Mouse (Mus musculus): ENCODE results near the gene Drc7. TPM values are rescaled to one million over a fixed set of nuclear protein-coding genes. Genes with fewer than 3 reads are reported as not detected.
A peak's percentile ranks its signal among the peaks of the same experiment; 100 is the strongest.

Gene Drc7
- polyA plus RNA-seq, 1 experiment from 2014 or later = not detected

GRCm38 (mm10) chr8:95047884-95048680, 6.8 kb upstream of the Drc7 start:
- Histone ChIP-seq H3K4me3 (ENCODE audit: low read depth, low read length) (no peak overlapping the region), H3K36me3 (replicated peaks; ENCODE audit: control insufficient read depth, insufficient read depth, low read depth, low read length) (no peaks in the 10 kb centered on the region), H3K9me3 (replicated peaks; ENCODE audit: control insufficient read depth, low read length) (no peaks in the 10 kb centered on the region), H3K27ac (replicated peaks; ENCODE audit: low read depth, low read length) (no peak overlapping the region), H3K27me3 (ENCODE audit: control insufficient read depth, insufficient read depth, low read length) (no peaks in the 10 kb centered on the region), H3K9ac (replicated peaks; ENCODE audit: low read length) (no peak overlapping the region), H3K4me2 (ENCODE audit: low read depth, low read length) (no peak overlapping the region), H3K4me1 (ENCODE audit: control insufficient read depth, insufficient read depth, low read length) (no peaks in the 10 kb centered on the region; the same call in 1 of the 2 replicates)
- 68% methylated on average over 6 of the region's 6 CpGs for WGBS
- ATAC-seq (replicated peaks; ENCODE audit: insufficient number of reproducible peaks, low FRiP score, low TSS enrichment, low read depth) (no peak), DNase-seq (ENCODE audit: low spot score) (peak; percentile 2)

GRCm38 (mm10) chr8:95049636-95050035, 5.3 kb upstream of the Drc7 start:
- ATAC-seq (replicated peaks; ENCODE audit: insufficient number of reproducible peaks, low FRiP score, low TSS enrichment, low read depth) = no peak
- 83% methylated on average over 2 of the region's 2 CpGs for WGBS

GRCm38 (mm10) chr8:95054438-95054837, 465 bp upstream of the Drc7 start:
- Histone ChIP-seq H3K4me2 (ENCODE audit: low read depth, low read length) (no peak overlapping the region), H3K9me3 (replicated peaks; ENCODE audit: control insufficient read depth, low read length) (no peaks in the 10 kb centered on the region), H3K27ac (replicated peaks; ENCODE audit: low read depth, low read length) (no peak overlapping the region), H3K36me3 (replicated peaks; ENCODE audit: control insufficient read depth, insufficient read depth, low read depth, low read length) (no peaks in the 10 kb centered on the region), H3K9ac (replicated peaks; ENCODE audit: low read length) (no peak overlapping the region), H3K4me3 (ENCODE audit: low read depth, low read length) (no peak overlapping the region), H3K4me1 (ENCODE audit: control insufficient read depth, insufficient read depth, low read length) (no peaks in the 10 kb centered on the region), H3K27me3 (ENCODE audit: control insufficient read depth, insufficient read depth, low read length) (no peaks in the 10 kb centered on the region)
- DNase-seq (ENCODE audit: low spot score) = no peak
- ATAC-seq (replicated peaks; ENCODE audit: insufficient number of reproducible peaks, low FRiP score, low TSS enrichment, low read depth) = no peak
- WGBS = 67% methylated on average over 6 of the region's 6 CpGs

More at GRCm38 (mm10) chr8:95049636-95050035, 5.3 kb upstream of the Drc7 start:
- H3K4me1 ChIP-seq (ENCODE audit: control insufficient read depth, insufficient read depth, low read length) = no peaks in the 10 kb centered on the region; the same call in 1 of the 2 replicates
- no peak for DNase-seq (ENCODE audit: low spot score)
- no peak overlapping the region for H3K4me2 ChIP-seq (ENCODE audit: low read depth, low read length)
- H3K4me3 ChIP-seq (ENCODE audit: low read depth, low read length) = no peak overlapping the region
- no peaks in the 10 kb centered on the region for H3K36me3 ChIP-seq (replicated peaks; ENCODE audit: control insufficient read depth, insufficient read depth, low read depth, low read length)
- H3K27me3 ChIP-seq (ENCODE audit: control insufficient read depth, insufficient read depth, low read length) = no peaks in the 10 kb centered on the region
- no peak overlapping the region for H3K27ac ChIP-seq (replicated peaks; ENCODE audit: low read depth, low read length)
- H3K9me3 ChIP-seq (replicated peaks; ENCODE audit: control insufficient read depth, low read length) = no peaks in the 10 kb centered on the region
- no peak overlapping the region for H3K9ac ChIP-seq (replicated peaks; ENCODE audit: low read length)

- no peaks in the 10 kb centered on the region for H3K27me3 ChIP-seq (ENCODE audit: control insufficient read depth, insufficient read depth, low read length)
- no peak overlapping the region for H3K27ac ChIP-seq (replicated peaks; ENCODE audit: low read depth, low read length)
- no peak overlapping the region for H3K4me3 ChIP-seq (ENCODE audit: low read depth, low read length)
- 85% methylated on average over 5 of the region's 5 CpGs for WGBS
- no peaks in the 10 kb centered on the region for H3K4me1 ChIP-seq (ENCODE audit: control insufficient read depth, insufficient read depth, low read length)
- ATAC-seq (replicated peaks; ENCODE audit: insufficient number of reproducible peaks, low FRiP score, low TSS enrichment, low read depth) = no peak
- no peaks in the 10 kb centered on the region for H3K9me3 ChIP-seq (replicated peaks; ENCODE audit: control insufficient read depth, low read length)
- no peak overlapping the region for H3K9ac ChIP-seq (replicated peaks; ENCODE audit: low read length)
- DNase-seq (ENCODE audit: low spot score) = no peak
- H3K36me3 ChIP-seq (replicated peaks; ENCODE audit: control insufficient read depth, insufficient read depth, low read depth, low read length) = no peaks in the 10 kb centered on the region
- no peak overlapping the region for H3K4me2 ChIP-seq (ENCODE audit: low read depth, low read length)
Measured at GRCm38 (mm10) chr8:95056414-95056813, 1.5 kb downstream of the Drc7 start.

GRCm38 (mm10) chr8:95058661-95059060, 3.8 kb downstream of the Drc7 start:
- Histone ChIP-seq H3K36me3 (replicated peaks; ENCODE audit: control insufficient read depth, insufficient read depth, low read depth, low read length) (no peaks in the 10 kb centered on the region), H3K4me2 (ENCODE audit: low read depth, low read length) (no peak overlapping the region), H3K27ac (replicated peaks; ENCODE audit: low read depth, low read length) (no peak overlapping the region), H3K4me1 (ENCODE audit: control insufficient read depth, insufficient read depth, low read length) (no peaks in the 10 kb centered on the region), H3K9me3 (replicated peaks; ENCODE audit: control insufficient read depth, low read length) (no peaks in the 10 kb centered on the region), H3K27me3 (ENCODE audit: control insufficient read depth, insufficient read depth, low read length) (no peaks in the 10 kb centered on the region), H3K4me3 (ENCODE audit: low read depth, low read length) (no peak overlapping the region), H3K9ac (replicated peaks; ENCODE audit: low read length) (no peak overlapping the region)
- 84% methylated on average over 6 of the region's 6 CpGs for WGBS
- ATAC-seq (replicated peaks; ENCODE audit: insufficient number of reproducible peaks, low FRiP score, low TSS enrichment, low read depth) (no peak), DNase-seq (ENCODE audit: low spot score) (no peak)

GRCm38 (mm10) chr8:95059812-95060533, 5.1 kb downstream of the Drc7 start:
- Histone ChIP-seq H3K27ac (replicated peaks; ENCODE audit: low read depth, low read length) (no peak overlapping the region), H3K4me2 (ENCODE audit: low read depth, low read length) (no peak overlapping the region), H3K4me3 (ENCODE audit: low read depth, low read length) (no peak overlapping the region), H3K9me3 (replicated peaks; ENCODE audit: control insufficient read depth, low read length) (no peaks in the 10 kb centered on the region), H3K4me1 (ENCODE audit: control insufficient read depth, insufficient read depth, low read length) (no peaks in the 10 kb centered on the region), H3K9ac (replicated peaks; ENCODE audit: low read length) (no peak overlapping the region), H3K36me3 (replicated peaks; ENCODE audit: control insufficient read depth, insufficient read depth, low read depth, low read length) (no peaks in the 10 kb centered on the region), H3K27me3 (ENCODE audit: control insufficient read depth, insufficient read depth, low read length) (no peaks in the 10 kb centered on the region)
- ATAC-seq (replicated peaks; ENCODE audit: insufficient number of reproducible peaks, low FRiP score, low TSS enrichment, low read depth) = no peak
- no peak for DNase-seq (ENCODE audit: low spot score)
- 73% methylated on average over 6 of the region's 6 CpGs for WGBS

- H3K27me3 ChIP-seq (ENCODE audit: control insufficient read depth, insufficient read depth, low read length) = no peaks in the 10 kb centered on the region
- H3K4me2 ChIP-seq (ENCODE audit: low read depth, low read length) = no peak overlapping the region
- no peak overlapping the region for H3K9ac ChIP-seq (replicated peaks; ENCODE audit: low read length)
- H3K4me3 ChIP-seq (ENCODE audit: low read depth, low read length) = no peak overlapping the region
- no peaks in the 10 kb centered on the region for H3K9me3 ChIP-seq (replicated peaks; ENCODE audit: control insufficient read depth, low read length)
- DNase-seq (ENCODE audit: low spot score) (no peak), ATAC-seq (replicated peaks; ENCODE audit: insufficient number of reproducible peaks, low FRiP score, low TSS enrichment, low read depth) (no peak)
- H3K27ac ChIP-seq (replicated peaks; ENCODE audit: low read depth, low read length) = no peak overlapping the region
- 89% methylated on average over 2 of the region's 2 CpGs for WGBS
- H3K4me1 ChIP-seq (ENCODE audit: control insufficient read depth, insufficient read depth, low read length) = no peaks in the 10 kb centered on the region
- H3K36me3 ChIP-seq (replicated peaks; ENCODE audit: control insufficient read depth, insufficient read depth, low read depth, low read length) = no peaks in the 10 kb centered on the region
Measured at GRCm38 (mm10) chr8:95064531-95064930, 9.6 kb downstream of the Drc7 start.

GRCm38 (mm10) chr8:95067582-95067981, 12.7 kb downstream of the Drc7 start:
- WGBS = 42% methylated on average over 3 of the region's 3 CpGs
- Histone ChIP-seq H3K4me1 (ENCODE audit: control insufficient read depth, insufficient read depth, low read length) (no peaks in the 10 kb centered on the region), H3K9me3 (replicated peaks; ENCODE audit: control insufficient read depth, low read length) (no peaks in the 10 kb centered on the region), H3K27ac (replicated peaks; ENCODE audit: low read depth, low read length) (no peak overlapping the region), H3K9ac (replicated peaks; ENCODE audit: low read length) (no peak overlapping the region), H3K36me3 (replicated peaks; ENCODE audit: control insufficient read depth, insufficient read depth, low read depth, low read length) (no peaks in the 10 kb centered on the region), H3K4me3 (ENCODE audit: low read depth, low read length) (no peak overlapping the region), H3K4me2 (ENCODE audit: low read depth, low read length) (no peak overlapping the region), H3K27me3 (ENCODE audit: control insufficient read depth, insufficient read depth, low read length) (no peaks in the 10 kb centered on the region)
- DNase-seq (ENCODE audit: low spot score) = peak; percentile 67
- ATAC-seq (replicated peaks; ENCODE audit: insufficient number of reproducible peaks, low FRiP score, low TSS enrichment, low read depth) = no peak
